Mouse (Mus musculus): ENCODE data around the gene Atox1. TPM values are rescaled to one million over a fixed set of nuclear protein-coding genes. Genes with fewer than 3 reads are reported as not detected.

Atox1 gene
- polyA plus RNA-seq (2015; fragmentation: Nextera tagmentation; extraction: Ambion mirVana) = 495 and 517 TPM in 2 replicates

DNA sequence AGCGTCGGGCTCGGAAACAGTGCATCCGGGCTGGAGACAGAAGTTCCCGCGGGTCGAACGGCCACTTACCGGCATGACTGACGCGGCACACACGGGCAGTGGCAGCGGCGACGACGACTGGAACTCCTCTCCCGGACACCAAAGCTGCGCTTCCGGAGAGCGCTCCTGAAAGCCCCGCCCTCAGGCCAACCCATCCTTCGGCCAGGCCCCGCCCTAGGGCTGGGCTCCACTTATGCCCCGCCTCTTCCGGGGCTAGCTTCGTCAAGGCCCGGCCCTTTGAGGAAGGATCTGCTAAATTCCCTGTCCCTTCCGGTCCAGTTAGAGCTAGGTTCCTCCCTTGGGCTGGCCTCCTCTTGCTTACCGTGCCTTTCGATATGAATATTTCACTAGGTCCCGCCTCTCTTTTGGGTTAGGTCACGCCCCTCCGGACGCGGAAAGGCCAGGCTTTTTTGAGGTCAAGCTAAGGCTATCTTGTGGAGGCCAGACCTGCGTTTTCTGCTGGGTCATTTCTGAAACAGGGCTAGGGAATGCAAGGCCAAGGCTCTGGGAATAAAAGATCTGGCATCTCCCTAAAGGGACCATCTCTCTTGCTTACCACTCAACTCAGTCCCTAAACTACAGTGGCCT lies at the start of gene Atox1:
Gene Atox1 (minus strand): TSS at position 221 of the 627 bp plus-strand sequence.
- H3K27ac ChIP-seq = peak within 1 kb of the TSS; percentile 74
- DNase-seq (ENCODE audit: low spot score) (peak; percentile 99), ATAC-seq (replicated peaks; ENCODE audit: low FRiP score, low read depth) (peak; percentile 96)
- H3K9me3 ChIP-seq (replicated peaks; ENCODE audit: low read length) = no peaks in the 10 kb centered on the region
- H3K9ac ChIP-seq (ENCODE audit: low read depth, low read length) = peak within 1 kb of the TSS; percentile 59
- H3K4me2 ChIP-seq (ENCODE audit: low read length) = peak within 1 kb of the TSS; percentile 79
- H3K4me3 ChIP-seq (replicated peaks; ENCODE audit: low read depth, low read length) = peak within 1 kb of the TSS; percentile 53
- peaks cover 18% of the 10 kb centered on the region; the same call in 1 of the 2 replicates for H3K4me1 ChIP-seq (replicated peaks; ENCODE audit: insufficient read depth, low read length)
- no peaks in the 10 kb centered on the region for H3K27me3 ChIP-seq (ENCODE audit: insufficient read depth, low read length)
- H3K36me3 ChIP-seq (ENCODE audit: insufficient read depth, low read length) = no peaks in the 10 kb centered on the region
- TF ChIP-seq CTCF (IDR thresholded peaks at IDR 0.05; ENCODE audit: low read depth) = no peak
- WGBS = under 1% methylated on average over 36 of the region's 36 CpGs

DNA sequence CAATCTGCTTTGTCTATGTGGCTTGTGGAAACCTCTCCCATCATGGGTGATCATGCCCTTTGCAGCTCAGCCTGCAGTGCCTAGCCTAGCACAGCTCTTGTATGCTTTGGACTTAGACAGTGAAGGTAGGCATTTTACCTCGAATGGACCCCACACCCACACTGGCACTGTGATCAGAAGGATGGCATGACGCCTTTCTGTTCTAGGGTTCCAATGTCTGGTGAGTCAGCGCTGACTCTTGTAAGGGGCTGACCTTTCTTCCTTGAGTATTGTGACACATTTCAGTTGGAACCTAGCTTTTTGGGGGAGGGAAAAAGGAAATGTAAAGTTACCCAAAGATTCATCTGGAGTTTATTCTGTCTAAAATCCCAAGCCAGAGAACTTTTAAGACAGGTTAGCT lies 44.4 kb upstream of the Atox1 start:
- no peak overlapping the region for H3K4me3 ChIP-seq (replicated peaks; ENCODE audit: low read depth, low read length)
- H3K4me2 ChIP-seq (ENCODE audit: low read length) = no peak overlapping the region
- H3K9me3 ChIP-seq (replicated peaks; ENCODE audit: low read length) = no peaks in the 10 kb centered on the region
- H3K27me3 ChIP-seq (ENCODE audit: insufficient read depth, low read length) = no peaks in the 10 kb centered on the region
- no peak overlapping the region for H3K9ac ChIP-seq (ENCODE audit: low read depth, low read length)
- no peak for ATAC-seq (replicated peaks; ENCODE audit: low FRiP score, low read depth)
- TF ChIP-seq CTCF (IDR thresholded peaks at IDR 0.05; ENCODE audit: low read depth) = no peak
- no peaks in the 10 kb centered on the region for H3K4me1 ChIP-seq (replicated peaks; ENCODE audit: insufficient read depth, low read length)
- H3K27ac ChIP-seq = no peak overlapping the region
- 80% methylated on average over 3 of the region's 3 CpGs for WGBS
- H3K36me3 ChIP-seq (ENCODE audit: insufficient read depth, low read length) = peaks cover 8% of the 10 kb centered on the region; the same call in 1 of the 2 replicates
- no peak for DNase-seq (ENCODE audit: low spot score)

DNA sequence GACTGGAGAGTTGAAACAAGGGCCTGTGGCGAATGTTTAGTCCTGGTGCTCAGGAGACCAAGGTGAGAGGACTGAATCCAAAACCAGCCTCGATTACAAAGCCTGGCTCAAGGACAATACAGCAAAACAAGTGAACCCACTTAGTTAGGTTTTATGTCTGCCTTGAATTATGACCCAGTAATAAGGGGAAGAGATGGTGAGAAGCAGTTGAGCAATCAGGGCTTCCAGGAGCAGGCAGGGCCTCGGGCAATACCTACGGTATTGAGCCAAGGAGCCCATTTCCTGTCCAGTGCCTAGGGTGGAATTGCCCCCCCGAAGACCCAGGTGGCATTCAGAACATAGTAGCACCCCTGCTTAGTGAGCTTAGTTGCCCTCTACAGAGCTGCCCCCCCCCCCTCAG lies 41.8 kb upstream of the Atox1 start:
- ATAC-seq (replicated peaks; ENCODE audit: low FRiP score, low read depth) = 0 out of 2 replicates have a peak, but pooled peaks have one; percentile 33
- no peak for DNase-seq (ENCODE audit: low spot score)
- Histone ChIP-seq H3K36me3 (ENCODE audit: insufficient read depth, low read length) (peaks cover 18% of the 10 kb centered on the region), H3K4me3 (replicated peaks; ENCODE audit: low read depth, low read length) (no peak overlapping the region), H3K4me2 (ENCODE audit: low read length) (no peak overlapping the region), H3K9me3 (replicated peaks; ENCODE audit: low read length) (no peaks in the 10 kb centered on the region), H3K4me1 (replicated peaks; ENCODE audit: insufficient read depth, low read length) (no peaks in the 10 kb centered on the region), H3K27me3 (ENCODE audit: insufficient read depth, low read length) (no peaks in the 10 kb centered on the region), H3K27ac (no peak overlapping the region), H3K9ac (ENCODE audit: low read depth, low read length) (no peak overlapping the region)
- WGBS = 68% methylated on average over 5 of the region's 5 CpGs
- no peak for TF ChIP-seq CTCF (IDR thresholded peaks at IDR 0.05; ENCODE audit: low read depth)

DNA sequence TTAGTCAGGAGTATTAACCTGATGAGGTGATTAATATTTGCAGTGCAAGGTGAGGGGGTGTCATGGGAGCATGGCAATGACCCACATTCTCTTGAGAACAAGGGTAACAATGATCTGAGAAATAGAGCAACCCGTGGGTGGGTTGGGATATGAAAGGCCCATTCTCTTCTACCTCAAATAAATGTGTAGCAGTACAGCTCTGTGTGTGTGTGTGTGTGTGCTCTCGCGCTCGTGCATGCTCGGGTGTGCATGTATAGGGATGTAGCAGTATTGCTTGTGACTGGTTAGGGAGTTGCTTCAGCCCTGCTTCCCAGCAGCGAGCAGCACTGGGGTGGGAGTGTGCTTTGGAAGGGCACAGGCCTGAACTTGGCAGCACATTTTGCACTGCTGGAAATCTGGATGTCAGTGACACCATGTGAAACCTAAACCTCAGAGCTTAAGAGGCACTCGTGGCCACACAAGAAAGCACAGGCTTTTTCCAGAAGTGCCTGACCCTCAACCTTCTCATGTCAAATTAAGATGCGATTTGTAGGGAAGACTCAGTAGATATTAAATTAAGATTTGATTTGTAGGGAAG lies 41.0 kb upstream of the Atox1 start:
- peaks cover 23% of the 10 kb centered on the region for H3K36me3 ChIP-seq (ENCODE audit: insufficient read depth, low read length)
- no peak overlapping the region for H3K27ac ChIP-seq
- no peaks in the 10 kb centered on the region for H3K27me3 ChIP-seq (ENCODE audit: insufficient read depth, low read length)
- DNase-seq (ENCODE audit: low spot score) = no peak
- TF ChIP-seq CTCF (IDR thresholded peaks at IDR 0.05; ENCODE audit: low read depth) = no peak
- no peak overlapping the region for H3K4me3 ChIP-seq (replicated peaks; ENCODE audit: low read depth, low read length)
- no peak overlapping the region for H3K4me2 ChIP-seq (ENCODE audit: low read length)
- 73% methylated on average over 8 of the region's 8 CpGs for WGBS
- no peaks in the 10 kb centered on the region for H3K9me3 ChIP-seq (replicated peaks; ENCODE audit: low read length)
- no peak for ATAC-seq (replicated peaks; ENCODE audit: low FRiP score, low read depth)
- no peak overlapping the region for H3K9ac ChIP-seq (ENCODE audit: low read depth, low read length)
- no peaks in the 10 kb centered on the region for H3K4me1 ChIP-seq (replicated peaks; ENCODE audit: insufficient read depth, low read length)

DNA sequence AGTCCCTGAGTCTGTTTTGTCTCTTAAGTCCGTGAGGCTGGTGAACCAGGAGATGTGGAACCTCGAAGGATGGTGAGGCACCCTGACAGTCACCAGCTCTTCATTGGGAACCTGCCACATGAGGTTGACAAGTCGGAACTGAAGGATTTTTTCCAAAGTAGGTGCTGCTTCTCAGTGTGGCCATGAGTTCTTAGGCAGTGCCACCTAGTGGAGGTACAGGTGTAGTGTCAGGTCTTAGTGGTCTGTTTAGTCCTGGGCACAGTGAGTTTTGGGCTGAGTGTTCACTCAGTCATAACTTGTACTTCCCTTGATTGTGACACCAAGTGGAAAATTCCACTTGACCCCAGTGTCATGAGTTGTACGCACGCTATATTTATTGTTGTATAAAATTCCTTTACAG lies 36.8 kb upstream of the Atox1 start:
- peaks cover 59% of the 10 kb centered on the region for H3K36me3 ChIP-seq (ENCODE audit: insufficient read depth, low read length)
- 52% methylated on average over 5 of the region's 5 CpGs for WGBS
- H3K4me3 ChIP-seq (replicated peaks; ENCODE audit: low read depth, low read length) = no peak overlapping the region
- no peaks in the 10 kb centered on the region for H3K4me1 ChIP-seq (replicated peaks; ENCODE audit: insufficient read depth, low read length)
- H3K27me3 ChIP-seq (ENCODE audit: insufficient read depth, low read length) = no peaks in the 10 kb centered on the region
- no peak overlapping the region for H3K27ac ChIP-seq
- TF ChIP-seq CTCF (IDR thresholded peaks at IDR 0.05; ENCODE audit: low read depth) = peak; percentile 86
- peak; percentile 79 for ATAC-seq (replicated peaks; ENCODE audit: low FRiP score, low read depth)
- H3K4me2 ChIP-seq (ENCODE audit: low read length) = no peak overlapping the region
- no peak overlapping the region for H3K9ac ChIP-seq (ENCODE audit: low read depth, low read length)
- peak; percentile 80 for DNase-seq (ENCODE audit: low spot score)
- H3K9me3 ChIP-seq (replicated peaks; ENCODE audit: low read length) = no peaks in the 10 kb centered on the region

DNA sequence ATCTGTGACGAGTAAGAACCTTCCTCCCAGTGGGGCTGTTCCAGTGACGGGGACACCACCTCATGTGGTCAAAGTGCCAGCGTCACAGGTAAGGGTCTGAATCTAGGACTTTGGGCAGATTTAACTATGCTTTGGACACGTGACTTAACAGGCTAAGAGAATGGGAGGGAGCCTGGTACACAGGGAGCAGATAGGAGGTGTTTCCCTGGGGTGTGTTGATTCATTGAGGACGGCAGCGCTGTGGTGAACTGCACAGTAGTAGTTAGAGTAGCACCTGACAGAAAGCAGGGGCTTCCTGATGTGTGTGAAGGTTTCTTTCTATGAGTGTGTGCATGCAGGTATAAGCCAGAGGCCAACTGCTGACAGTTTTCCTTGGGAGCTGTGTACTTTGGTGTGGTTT lies 35.1 kb upstream of the Atox1 start:
- Histone ChIP-seq H3K4me3 (replicated peaks; ENCODE audit: low read depth, low read length) (no peak overlapping the region), H3K4me2 (ENCODE audit: low read length) (no peak overlapping the region), H3K9me3 (replicated peaks; ENCODE audit: low read length) (no peaks in the 10 kb centered on the region), H3K4me1 (replicated peaks; ENCODE audit: insufficient read depth, low read length) (no peaks in the 10 kb centered on the region), H3K27ac (no peak overlapping the region), H3K9ac (ENCODE audit: low read depth, low read length) (no peak overlapping the region), H3K27me3 (ENCODE audit: insufficient read depth, low read length) (no peaks in the 10 kb centered on the region), H3K36me3 (ENCODE audit: insufficient read depth, low read length) (peaks cover 69% of the 10 kb centered on the region)
- ATAC-seq (replicated peaks; ENCODE audit: low FRiP score, low read depth) = no peak
- 90% methylated on average over 6 of the region's 6 CpGs for WGBS
- no peak for TF ChIP-seq CTCF (IDR thresholded peaks at IDR 0.05; ENCODE audit: low read depth)
- no peak for DNase-seq (ENCODE audit: low spot score)

All from kidney, postnatal 0 days (tissue).